Mouse (Mus musculus) kidney, postnatal 4 days (tissue): ENCODE measurements at regions not wholly inside any gene's neighbourhood (a gene's known extent, or its start where the extent isn't known, plus 50 kb on each side); places are given as distances from the start of the nearest gene placed in this dataset.
"Not testable (repeated sequence)": the region's sequence is repeated elsewhere in the genome, so short reads cannot be mapped to it uniquely, and the experiment has no call there.

Experiments used
- DNase-seq, 2 experiments: peaks; one replicate each; pipeline ENCODE4 v3.0.0; 2021; ENCODE audit warnings: mixed read lengths in 2 of 2

GRCm38 (mm10) chr1:143286274-143286967, 354.0 kb upstream of the B3galt2 start:
- DNase-seq, result no peak

- DNase-seq, result no peak
Measured at GRCm38 (mm10) chr1:143287448-143287847, 353.0 kb upstream of the B3galt2 start.

- DNase-seq, result no peak
Measured at GRCm38 (mm10) chr1:143296555-143296954, 343.9 kb upstream of the B3galt2 start.

GRCm38 (mm10) chr1:143307379-143307778, 333.1 kb upstream of the B3galt2 start:
- no peak for DNase-seq

- no peak for DNase-seq
Measured at GRCm38 (mm10) chr1:143318381-143318780, 322.1 kb upstream of the B3galt2 start.

- no peak for DNase-seq
Measured at GRCm38 (mm10) chr1:143319568-143319967, 320.9 kb upstream of the B3galt2 start.

GRCm38 (mm10) chr1:143351388-143351787, 289.1 kb upstream of the B3galt2 start:
- DNase-seq, result no peak

- DNase-seq, result not testable (repeated sequence)
Measured at GRCm38 (mm10) chr1:143360256-143360655, 280.2 kb upstream of the B3galt2 start.

GRCm38 (mm10) chr1:143391851-143392250, 248.6 kb upstream of the B3galt2 start:
- DNase-seq, result no peak
